Mouse (Mus musculus): ENCODE data around the gene Pde4a.

DNA sequence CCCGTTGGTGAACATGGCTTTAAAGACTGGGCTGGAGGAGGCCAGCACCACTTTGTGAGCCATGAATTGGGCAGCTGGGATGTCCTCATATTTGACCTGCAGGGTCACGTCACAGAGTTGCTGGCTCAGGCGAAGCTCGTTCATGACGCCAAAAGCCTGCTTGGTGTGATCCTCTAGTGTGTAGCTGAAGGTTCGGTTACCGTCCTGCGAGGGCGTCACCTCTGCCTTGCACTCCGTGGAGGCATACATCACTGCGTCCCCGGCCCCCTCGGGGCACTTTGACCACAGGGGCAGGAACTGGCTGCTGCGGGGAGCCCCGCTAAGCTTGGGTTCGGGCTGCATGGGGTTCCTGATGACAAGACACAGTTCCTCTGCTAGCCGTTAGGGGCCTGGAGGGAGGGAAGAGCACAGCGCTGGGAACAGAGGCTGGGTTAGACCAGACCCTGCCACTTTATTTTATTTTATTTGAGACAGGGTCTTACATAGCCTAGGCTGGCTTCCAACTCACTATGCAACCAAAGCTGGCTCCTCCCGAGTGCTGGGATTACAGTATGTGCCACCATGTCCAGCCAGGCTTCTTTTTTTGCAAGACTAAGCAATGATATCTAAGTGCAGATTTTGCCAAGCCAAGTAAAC, 72.0 kb downstream of the Pde4a start:
- TF ChIP-seq TAL1 (IDR thresholded peaks at IDR 0.05; ENCODE audit: low read length) (no peak), GATA1 (IDR thresholded peaks at IDR 0.05; ENCODE audit: low read length) (no peak)
